Mouse (Mus musculus) small intestine, adult 2 months (tissue): ENCODE data around the gene 0610037L13Rik.

Experiments used
- CTCF ChIP-seq: fragments of 200-500 bp; IDR thresholded peaks from 2 replicates; pipeline ENCODE4 v1.5.1; 2012; ENCODE audit warnings: low read depth, mild to moderate bottlenecking, control low read depth, inconsistent platforms, low read length, moderate library complexity, mixed read lengths; ENCODE audit not compliant: insufficient replicate concordance, insufficient read length; ENCODE audit errors: extremely low read depth
- POLR2A ChIP-seq: fragments of 200-500 bp; IDR thresholded peaks from 2 replicates; pipeline ENCODE4 v1.6.1; 2012; ENCODE audit warnings: low read depth, mild to moderate bottlenecking, control low read depth, inconsistent platforms, low read length, moderate library complexity

DNA sequence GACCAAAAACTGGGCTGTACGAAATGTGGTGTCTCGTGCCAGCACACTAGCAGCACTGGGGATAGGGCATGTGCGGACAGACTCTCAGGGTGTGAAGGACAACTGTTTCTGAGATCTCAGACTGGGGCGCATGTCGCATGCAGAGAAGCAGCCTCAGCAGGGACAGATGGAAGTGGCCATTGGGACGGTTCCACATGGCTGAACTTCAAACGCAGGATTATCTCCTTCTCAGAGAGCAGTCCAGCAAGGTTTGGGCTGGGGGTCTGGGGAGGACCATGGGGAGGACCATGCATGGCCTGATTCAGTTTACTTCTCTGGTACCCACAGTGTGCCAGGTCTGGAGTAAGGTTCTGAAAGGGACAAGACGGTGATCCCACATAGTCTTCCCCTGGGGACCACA is 45.9 kb upstream of the 0610037L13Rik start:
- TF ChIP-seq POLR2A (no peak), CTCF (no peak)
